Mouse (Mus musculus) ES-E14 (cell line): ENCODE measurements around the gene Slx4. TPM values are rescaled to one million over a fixed set of nuclear protein-coding genes. Genes with fewer than 3 reads are reported as not detected.

Source experiments
- DNase-seq: peaks from one replicate; pipeline ENCODE4 v3.0.0-alpha.2; 2013; ENCODE audit warnings: low read depth, low spot score
- H3K27ac ChIP-seq: 2 replicates; pipeline ENCODE4 v1.5.1; 2012; ENCODE audit warnings: low read depth, mild to moderate bottlenecking, low read length, moderate library complexity, mixed read lengths; ENCODE audit not compliant: poor library complexity, insufficient read depth, severe bottlenecking
- H3K36me3 ChIP-seq: 2 replicates; pipeline ENCODE4 v1.6.1; 2012; ENCODE audit warnings: mild to moderate bottlenecking, low read length, moderate library complexity, mixed read lengths; ENCODE audit not compliant: control insufficient read depth, poor library complexity, insufficient read depth, severe bottlenecking
- H3K4me1 ChIP-seq, 2 experiments: fragments of 150-350 bp in 1 of 2; sonication (generic) in 1 of 2; 2 replicates each; pipeline ENCODE4 v1.6.1; 2012; ENCODE audit warnings: low read length in 2 of 2, mild to moderate bottlenecking in 1 of 2, mixed read lengths in 1 of 2; ENCODE audit not compliant: control insufficient read depth in 2 of 2, insufficient read depth in 2 of 2, poor library complexity in 1 of 2
- H3K4me3 ChIP-seq, 2 experiments: fragments of 150-350 bp in 1 of 2; sonication (generic) in 1 of 2; 2 replicates each; pipeline ENCODE4 v1.5.1; 2012; ENCODE audit warnings: low read length in 2 of 2, low read depth in 1 of 2, mild to moderate bottlenecking in 1 of 2, mixed read lengths in 1 of 2; ENCODE audit not compliant: insufficient read depth in 1 of 2, poor library complexity in 1 of 2, severe bottlenecking in 1 of 2
- H3K9ac ChIP-seq: 2 replicates; pipeline ENCODE4 v1.6.1; 2012; ENCODE audit warnings: low read depth, mild to moderate bottlenecking, low read length, mixed read lengths; ENCODE audit not compliant: poor library complexity, insufficient read depth, severe bottlenecking
- H3K9me3 ChIP-seq: fragments of 150-350 bp; sonication (generic); 2 replicates; pipeline ENCODE4 v1.6.1; 2012; ENCODE audit warnings: low read depth, mild to moderate bottlenecking, low read length; ENCODE audit not compliant: control insufficient read depth, insufficient read depth
- CHD2 ChIP-seq: IDR thresholded peaks from 2 replicates; pipeline ENCODE4 v1.6.1; 2014; ENCODE audit warnings: mild to moderate bottlenecking, low read depth, low read length, inconsistent platforms
- HCFC1 ChIP-seq: IDR thresholded peaks from 2 replicates; pipeline ENCODE4 v1.6.1; 2012; ENCODE audit warnings: low read length, inconsistent platforms, borderline replicate concordance; ENCODE audit not compliant: insufficient read depth
- MAFK ChIP-seq: IDR thresholded peaks from 2 replicates; pipeline ENCODE4 v1.6.1; 2014; ENCODE audit warnings: mild to moderate bottlenecking, low read depth, low read length, inconsistent platforms; ENCODE audit not compliant: insufficient read depth
- ZC3H11A ChIP-seq: IDR thresholded peaks from 2 replicates; pipeline ENCODE4 v1.6.1; 2012; ENCODE audit warnings: low read depth, mild to moderate bottlenecking, inconsistent platforms, low read length, borderline replicate concordance
- ZNF384 ChIP-seq: IDR thresholded peaks from 2 replicates; pipeline ENCODE4 v1.6.1; 2012; ENCODE audit warnings: low read depth, low read length, inconsistent platforms
- in situ Hi-C, 2 experiments: fragments of 600-800 bp; cut with MboI; formaldehyde crosslinking; loops; one replicate each; pipeline ENCODE4 v1.15.1; 2025; ENCODE audit warnings: low sequenced_read_pairs in 2 of 2, inconsistent platforms in 1 of 2; ENCODE audit not compliant: unreplicated experiment in 2 of 2
- total RNA-seq: library from RNA; depleted of rRNA; stranded (reverse); fragments of 300-350 nt; gene quantifications from 2 replicates; pipeline ENCODE4 v1.2.3, GENCODE M21; 2012

The Slx4 gene
- total RNA-seq, 1 experiment: 40.5 TPM

DNA sequence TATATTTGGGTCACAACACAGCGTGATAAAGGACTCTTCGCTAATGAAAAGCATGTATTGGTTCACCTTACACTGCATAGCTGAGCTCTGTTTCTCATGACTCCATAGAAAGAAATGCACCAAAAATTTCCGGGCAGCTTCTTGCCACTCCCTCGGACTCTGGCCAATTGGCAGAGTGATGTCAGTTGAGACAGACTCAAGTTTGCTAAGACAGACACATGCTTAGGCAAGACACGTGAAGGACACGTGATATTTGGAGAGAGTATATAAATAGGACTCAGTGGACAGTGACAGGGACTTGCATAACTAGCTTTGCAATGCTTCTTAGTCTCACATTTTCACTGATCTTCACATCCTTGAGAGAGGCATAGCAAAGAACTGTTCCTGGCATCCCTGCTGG lies 47.2 kb downstream of the Slx4 start:
- no peaks in the 10 kb centered on the region for H3K9me3 ChIP-seq

DNA sequence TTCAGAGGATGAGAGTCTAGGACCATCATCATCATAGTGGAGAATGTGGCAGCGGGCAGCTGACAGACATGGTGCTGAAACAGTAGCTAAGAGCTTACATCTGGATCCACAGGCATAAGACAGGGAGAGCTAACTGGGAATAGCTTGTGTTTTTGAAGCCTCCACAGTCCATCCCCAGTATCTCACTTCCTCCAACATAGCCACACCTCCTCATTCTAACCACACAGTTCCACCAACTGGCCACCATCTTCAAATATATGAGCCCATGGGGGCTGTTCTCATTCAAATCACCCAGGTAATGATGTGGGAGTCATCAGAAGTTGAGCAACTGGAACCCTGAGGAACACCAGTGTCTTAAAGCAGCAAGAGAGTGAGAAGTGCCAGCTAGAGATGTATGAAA lies 52.4 kb downstream of the Slx4 start:
- Histone ChIP-seq H3K9me3 (no peaks in the 10 kb centered on the region), H3K36me3 (no peaks in the 10 kb centered on the region), H3K4me3 (no peak overlapping the region), H3K9ac (no peak overlapping the region), H3K27ac (no peak overlapping the region), H3K4me1 (no peaks in the 10 kb centered on the region)
- no peak for DNase-seq
- in situ Hi-C loops: no loop called here
- no peak for TF ChIP-seq ZC3H11A
- no peak for TF ChIP-seq HCFC1
- no peak for TF ChIP-seq MAFK
- no peak for TF ChIP-seq ZNF384
- no peak for TF ChIP-seq CHD2

More for the DNA sequence above, 47.2 kb downstream of the Slx4 start:
- H3K36me3 ChIP-seq: no peaks in the 10 kb centered on the region
- DNase-seq: no peak
- no peak overlapping the region for H3K27ac ChIP-seq
- H3K4me1 ChIP-seq: no peaks in the 10 kb centered on the region
- H3K4me3 ChIP-seq: no peak overlapping the region
- H3K9ac ChIP-seq: no peak overlapping the region
- TF ChIP-seq ZNF384 (no peak), ZC3H11A (no peak), CHD2 (no peak), MAFK (no peak), HCFC1 (no peak)
- in situ Hi-C loops: no loop called here

DNA sequence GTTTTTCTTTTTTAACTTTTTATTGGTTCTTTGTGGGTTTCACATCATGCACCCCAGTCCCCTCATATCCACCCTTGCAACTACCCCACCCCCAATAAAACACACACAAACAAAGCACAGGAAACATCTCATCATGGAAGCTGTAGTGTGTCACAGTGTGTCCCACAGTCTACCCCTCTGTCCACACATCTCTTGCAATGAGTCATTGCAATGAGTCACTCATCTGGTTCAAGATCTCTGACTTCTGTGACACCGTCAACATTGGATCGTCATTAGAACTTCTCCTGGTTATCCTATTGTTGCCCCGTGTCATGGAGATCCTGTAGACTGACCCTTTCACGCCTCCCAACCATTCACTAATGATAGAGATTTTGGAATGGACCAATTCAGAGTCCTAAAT lies 68.9 kb downstream of the Slx4 start:
- H3K4me1 ChIP-seq: peaks cover 0 to 2% of the 10 kb centered on the region in 2 experiments; a peak in 1 of 4 replicates
- no peak for DNase-seq
- no peak overlapping the region for H3K27ac ChIP-seq
- no peak overlapping the region for H3K4me3 ChIP-seq
- in situ Hi-C loops: no loop called here
- TF ChIP-seq MAFK: no peak
- no peak for TF ChIP-seq HCFC1
- TF ChIP-seq ZC3H11A: no peak
- TF ChIP-seq ZNF384: no peak
- TF ChIP-seq CHD2: no peak
- peaks cover 8% of the 10 kb centered on the region; the same call in 1 of the 2 replicates for H3K36me3 ChIP-seq
- no peak overlapping the region for H3K9ac ChIP-seq
- H3K9me3 ChIP-seq: no peaks in the 10 kb centered on the region

DNA sequence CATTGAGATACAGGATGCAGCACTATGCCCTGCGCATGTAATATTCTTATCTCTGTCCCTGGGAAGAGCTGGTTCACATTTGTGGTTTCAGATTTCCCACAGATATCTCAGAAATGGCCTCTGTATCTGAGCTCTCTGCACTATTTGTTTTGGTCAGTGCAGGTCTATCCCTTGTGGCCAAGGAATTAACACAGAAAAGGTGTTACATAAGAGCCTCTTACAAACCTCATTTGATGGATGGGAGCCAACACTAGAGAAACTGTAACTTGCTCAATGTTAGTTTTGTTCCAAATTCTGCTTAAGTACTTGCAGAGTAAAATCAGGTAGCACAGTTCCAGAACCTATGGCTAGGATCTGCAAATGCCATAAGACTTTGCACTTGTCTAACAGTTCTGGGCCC lies 69.5 kb downstream of the Slx4 start:
- Histone ChIP-seq H3K27ac (no peak overlapping the region), H3K9ac (no peak overlapping the region), H3K36me3 (peaks cover 8% of the 10 kb centered on the region; the same call in 1 of the 2 replicates), H3K4me3 (no peak overlapping the region), H3K9me3 (no peaks in the 10 kb centered on the region), H3K4me1 (peaks cover 1 to 2% of the 10 kb centered on the region in 2 experiments; a peak in 1 of 4 replicates)
- in situ Hi-C loops: no loop called here
- no peak for DNase-seq
- TF ChIP-seq HCFC1: no peak
- TF ChIP-seq ZNF384: no peak
- TF ChIP-seq MAFK: no peak
- no peak for TF ChIP-seq CHD2
- no peak for TF ChIP-seq ZC3H11A

DNA sequence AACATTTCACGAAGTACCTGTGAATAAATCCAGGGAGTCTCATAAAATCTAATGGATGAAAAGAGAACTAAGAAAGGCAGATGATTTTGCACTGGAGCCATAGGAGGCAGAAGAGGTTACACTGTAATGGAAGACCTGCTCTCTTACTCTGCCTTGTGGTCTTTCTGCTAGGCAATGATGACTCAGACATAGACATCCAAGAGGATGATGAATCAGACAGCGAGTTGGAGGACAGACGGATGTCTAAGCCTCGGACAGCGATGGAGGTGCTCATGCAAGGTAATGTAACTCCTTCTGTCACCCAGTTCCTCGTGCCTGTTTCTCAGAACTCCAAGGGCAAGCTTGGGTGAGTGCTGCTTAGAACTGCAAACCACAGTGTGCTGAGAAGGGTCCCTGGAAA lies 70.0 kb downstream of the Slx4 start:
- Histone ChIP-seq H3K4me3 (no peak overlapping the region), H3K36me3 (peaks cover 8% of the 10 kb centered on the region; the same call in 1 of the 2 replicates), H3K9me3 (no peaks in the 10 kb centered on the region), H3K27ac (no peak overlapping the region), H3K9ac (no peak overlapping the region), H3K4me1 (peaks cover 2% of the 10 kb centered on the region in 2 experiments; a peak in 1 of 4 replicates)
- in situ Hi-C loops: no loop called here
- DNase-seq: no peak
- TF ChIP-seq MAFK (no peak), ZC3H11A (no peak), ZNF384 (no peak), HCFC1 (no peak), CHD2 (no peak)
